Mouse (Mus musculus) bone marrow, adult 2 months (tissue): ENCODE data around the gene Ciita. TPM values are rescaled to one million over a fixed set of nuclear protein-coding genes. Genes with fewer than 3 reads are reported as not detected.

Experiments used
- H3K27ac ChIP-seq: fragments of 200-500 bp; 2 replicates; pipeline ENCODE4 v1.5.1; 2012; ENCODE audit warnings: low read depth, mild to moderate bottlenecking, control low read depth, inconsistent platforms, low read length; ENCODE audit not compliant: control insufficient read depth, poor library complexity, insufficient read depth
- H3K4me1 ChIP-seq: fragments of 200-500 bp; 2 replicates; pipeline ENCODE4 v1.6.1; 2011; ENCODE audit warnings: low read length; ENCODE audit not compliant: control insufficient read depth, insufficient read depth
- H3K4me3 ChIP-seq: fragments of 200-500 bp; replicated peaks from 2 replicates; pipeline ENCODE3; 2011; ENCODE audit warnings: mild to moderate bottlenecking, low read depth, low read length, control low read depth; ENCODE audit not compliant: control insufficient read depth
- CTCF ChIP-seq: fragments of 200-500 bp; IDR thresholded peaks from 2 replicates; pipeline ENCODE4 v1.5.1; 2011; ENCODE audit warnings: low read length, control low read depth; ENCODE audit not compliant: control insufficient read depth, insufficient read depth
- POLR2A ChIP-seq: fragments of 200-500 bp; IDR thresholded peaks from 2 replicates; pipeline ENCODE4 v1.6.1; 2011; ENCODE audit warnings: low read depth, mild to moderate bottlenecking, control low read depth, low read length, borderline replicate concordance; ENCODE audit not compliant: control insufficient read depth
- WGBS: fragments of 180-500 bp; shearing (Covaris S2); methylation state at CpG from one replicate; pipeline ENCODE4 v1.1.7; 2018; 5-methylcytosine and 5-hydroxymethylcytosine counted together
- polyA plus RNA-seq: library from polyadenylated mRNA; stranded (reverse); fragments of >200 nt; gene quantifications from 2 replicates; pipeline ENCODE4 v1.2.4, GENCODE M21; 2011; ENCODE audit warnings: low replicate concordance; ENCODE audit not compliant: missing spikeins, insufficient read depth, insufficient read length

Gene Ciita
- polyA plus RNA-seq, 1 experiment: 11.8 TPM

DNA sequence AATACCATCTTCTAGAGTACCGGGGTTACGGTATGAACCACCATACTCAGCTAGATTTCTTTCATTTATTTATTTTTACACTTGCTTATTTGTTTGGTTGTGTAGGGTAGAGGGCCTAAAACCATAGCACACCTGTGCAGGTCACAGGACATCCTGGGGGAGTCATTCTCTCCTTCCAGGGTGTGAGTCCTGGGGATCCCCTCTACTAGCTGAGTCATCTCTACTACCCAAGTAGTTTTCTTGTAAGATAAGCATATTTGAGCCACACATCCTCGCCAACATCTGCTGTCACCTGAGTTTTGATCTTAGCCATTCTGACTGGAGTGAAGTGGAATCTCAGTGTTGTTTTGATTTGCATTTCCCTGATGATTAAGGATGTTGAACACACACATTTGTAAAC is 12.7 kb downstream of the Ciita start:
- Histone ChIP-seq H3K4me3 (no peak overlapping the region), H3K4me1 (no peaks in the 10 kb centered on the region; the same call in none of the 2 replicates), H3K27ac (no peak overlapping the region)
- WGBS: 79% methylated on average over 3 of the region's 3 CpGs
- TF ChIP-seq POLR2A (no peak), CTCF (no peak)

DNA sequence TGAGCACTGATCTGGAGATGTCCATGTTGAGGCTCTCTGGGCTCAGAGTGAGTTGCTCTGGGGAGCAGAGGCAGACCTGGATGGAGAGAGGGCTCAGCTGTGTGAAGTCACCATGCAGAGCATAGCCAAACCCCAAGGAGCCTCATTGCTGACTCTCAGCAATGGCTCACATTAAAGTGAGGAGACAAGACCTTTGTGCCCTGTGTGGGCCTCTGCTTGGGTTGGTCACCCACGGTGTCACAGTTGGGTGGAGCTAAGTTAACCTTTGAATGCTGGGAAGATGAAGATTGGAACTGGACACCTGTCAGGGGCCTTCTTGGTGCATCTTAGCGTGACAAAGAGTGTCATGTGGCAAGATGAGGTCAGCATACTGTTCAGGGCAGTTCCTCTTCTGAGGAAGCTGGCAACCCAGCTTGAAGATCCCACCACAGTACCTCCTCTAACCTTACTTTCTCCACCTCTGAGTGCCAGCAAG is 16.0 kb downstream of the Ciita start:
- TF ChIP-seq POLR2A (no peak), CTCF (no peak)
- Histone ChIP-seq H3K4me1 (peaks cover 1% of the 10 kb centered on the region; the same call in 1 of the 2 replicates), H3K4me3 (no peak overlapping the region), H3K27ac (0 out of 2 replicates have a peak overlapping the region, but pooled peaks have one; percentile 4)
- 32% methylated on average over 2 of the region's 2 CpGs for WGBS

DNA sequence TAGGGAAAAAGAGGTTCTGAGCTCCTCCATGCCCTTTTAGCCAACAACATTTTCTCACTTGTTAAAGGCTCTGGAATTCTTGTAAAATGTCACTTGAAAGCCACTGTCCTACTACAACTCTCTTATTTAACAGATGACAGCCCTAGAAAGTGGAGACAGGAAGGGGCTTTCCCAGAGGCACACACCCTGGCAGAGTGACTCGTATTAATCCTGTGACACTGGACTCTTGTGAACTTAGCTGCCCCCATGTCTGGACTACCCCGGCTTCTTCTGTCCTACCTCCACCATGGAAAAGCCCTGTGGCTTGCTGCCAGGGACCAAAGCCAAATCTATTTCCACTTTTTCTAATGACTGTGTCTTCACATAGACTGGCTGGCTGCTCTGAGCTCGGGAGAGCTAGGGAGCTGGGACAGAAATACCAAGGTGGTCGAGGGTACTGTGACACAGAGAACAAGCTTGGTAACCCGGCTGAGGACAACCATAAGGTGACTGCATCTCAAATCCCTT is 18.3 kb downstream of the Ciita start:
- H3K27ac ChIP-seq: peak overlapping the region; percentile 2; the same call in 1 of the 2 replicates
- peaks cover 1% of the 10 kb centered on the region; the same call in 1 of the 2 replicates for H3K4me1 ChIP-seq
- H3K4me3 ChIP-seq: no peak overlapping the region
- WGBS: 58% methylated on average over 5 of the region's 5 CpGs
- TF ChIP-seq POLR2A: no peak
- no peak for TF ChIP-seq CTCF

DNA sequence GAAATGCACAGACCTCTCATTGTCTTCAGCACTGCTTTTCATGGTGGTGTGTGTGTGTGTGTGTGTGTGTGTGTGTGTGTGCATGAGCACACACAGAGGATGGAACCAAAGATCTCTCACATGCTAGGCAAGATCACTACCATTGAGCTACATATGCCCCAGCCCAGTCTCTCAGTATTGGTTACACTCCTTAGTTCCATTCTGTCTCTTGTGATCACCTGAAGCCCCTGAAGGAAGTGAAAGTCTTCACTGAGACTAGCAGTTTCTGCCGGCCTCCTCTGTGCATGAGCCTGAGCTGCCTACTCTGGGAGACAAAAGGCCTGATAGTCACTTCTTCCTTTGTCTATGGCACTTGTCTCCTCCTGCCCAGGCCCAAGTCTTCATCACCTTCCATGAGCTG is 19.3 kb downstream of the Ciita start:
- H3K4me1 ChIP-seq: peaks cover 1% of the 10 kb centered on the region; the same call in 1 of the 2 replicates
- TF ChIP-seq POLR2A (no peak), CTCF (no peak)
- no peak overlapping the region for H3K4me3 ChIP-seq
- 19% methylated on average over 1 of the region's 1 CpGs for WGBS
- no peak overlapping the region for H3K27ac ChIP-seq

DNA sequence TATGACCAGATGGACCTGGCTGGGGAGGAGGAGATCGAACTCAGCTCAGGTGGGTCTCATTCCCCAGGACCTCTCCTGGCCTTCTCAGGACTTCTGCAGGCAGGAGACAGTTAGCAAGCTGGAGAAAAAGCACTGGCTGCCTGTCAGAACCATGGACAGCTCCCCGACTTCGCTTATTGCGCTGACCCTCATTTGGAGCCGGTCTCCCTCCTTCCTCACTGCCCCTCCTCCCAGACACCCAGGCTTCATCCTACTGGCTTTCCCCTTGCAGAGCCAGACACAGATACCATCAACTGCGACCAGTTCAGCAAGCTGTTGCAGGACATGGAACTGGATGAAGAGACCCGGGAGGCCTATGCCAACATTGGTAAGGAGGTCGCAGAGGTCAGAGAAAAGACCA is 22.0 kb downstream of the Ciita start:
- Histone ChIP-seq H3K4me1 (peaks cover 1% of the 10 kb centered on the region; the same call in 1 of the 2 replicates), H3K27ac (no peak overlapping the region), H3K4me3 (no peak overlapping the region)
- TF ChIP-seq CTCF (no peak), POLR2A (no peak)
- WGBS: 17% methylated on average over 8 of the region's 8 CpGs

DNA sequence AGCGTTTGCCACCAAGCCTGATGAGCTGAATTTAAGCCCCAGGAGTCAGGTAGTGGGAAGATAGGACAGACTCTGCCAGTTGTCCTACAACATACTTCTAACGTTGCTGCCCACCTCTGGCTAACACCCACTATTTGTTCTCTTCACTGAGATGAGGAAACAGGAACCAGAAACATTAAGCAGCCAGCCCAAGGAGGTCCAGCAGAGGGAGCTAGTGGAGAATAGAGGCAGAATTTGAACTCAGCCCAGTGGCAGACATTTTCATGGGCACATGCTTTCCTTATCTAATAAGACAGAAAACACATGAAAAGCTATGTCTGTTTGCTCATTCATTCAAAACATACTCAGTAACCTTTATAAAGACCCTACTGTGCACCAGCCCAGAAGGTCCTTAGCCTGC is 23.2 kb downstream of the Ciita start:
- Histone ChIP-seq H3K4me1 (peaks cover 1% of the 10 kb centered on the region; the same call in 1 of the 2 replicates), H3K4me3 (no peak overlapping the region), H3K27ac (no peak overlapping the region)
- TF ChIP-seq POLR2A (no peak), CTCF (peak; percentile 14; the same call in 1 of the 2 replicates)
- WGBS: 56% methylated on average over 2 of the region's 2 CpGs

DNA sequence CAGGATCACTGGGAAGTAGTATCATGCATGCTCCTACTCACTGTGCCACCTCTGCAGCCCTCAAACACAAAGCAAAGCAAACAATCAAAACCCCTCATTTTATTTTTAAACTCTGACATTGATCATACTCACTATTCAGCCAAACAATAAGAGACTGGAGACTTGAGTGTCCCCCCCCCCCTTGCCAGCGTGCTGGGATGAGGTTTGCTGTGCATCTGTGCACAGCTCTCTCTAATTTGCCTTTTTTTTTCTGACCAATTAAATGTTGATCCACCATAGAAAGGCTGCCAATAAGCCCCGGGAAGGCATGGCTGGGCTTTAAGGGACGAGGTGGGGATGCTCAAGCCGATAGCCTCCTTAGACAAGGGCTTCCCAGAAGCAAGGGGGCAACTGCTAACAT is 27.6 kb downstream of the Ciita start:
- 69% methylated on average over 4 of the region's 4 CpGs for WGBS
- no peak overlapping the region for H3K27ac ChIP-seq

DNA sequence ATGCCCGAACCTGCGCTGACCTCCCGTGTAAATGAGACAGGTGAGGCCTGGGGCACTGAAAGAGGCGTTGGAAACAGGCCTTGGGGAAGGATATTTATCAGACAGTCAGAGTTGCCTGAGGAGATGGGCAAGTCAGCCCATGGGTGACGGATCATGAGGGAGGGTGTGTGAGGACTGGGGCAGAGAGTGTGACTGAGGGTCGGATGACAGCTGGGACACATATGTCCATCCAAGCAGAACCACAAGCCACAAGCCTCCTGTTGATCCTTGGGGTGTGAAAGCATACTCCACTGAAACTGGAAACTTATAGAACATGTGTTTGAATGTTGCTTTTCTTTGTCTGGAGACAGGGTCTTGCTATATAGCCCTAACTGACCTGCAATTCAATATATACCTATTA is 28.8 kb downstream of the Ciita start:
- TF ChIP-seq POLR2A: no peak
- no peak for TF ChIP-seq CTCF
- Histone ChIP-seq H3K4me3 (no peak overlapping the region), H3K27ac (peak overlapping the region; percentile 27), H3K4me1 (no peaks in the 10 kb centered on the region; the same call in 1 of the 2 replicates)
- 56% methylated on average over 6 of the region's 6 CpGs for WGBS

More for the DNA sequence above, 27.6 kb downstream of the Ciita start:
- TF ChIP-seq POLR2A (no peak), CTCF (no peak)
- Histone ChIP-seq H3K4me1 (no peaks in the 10 kb centered on the region; the same call in 1 of the 2 replicates), H3K4me3 (no peak overlapping the region)

DNA sequence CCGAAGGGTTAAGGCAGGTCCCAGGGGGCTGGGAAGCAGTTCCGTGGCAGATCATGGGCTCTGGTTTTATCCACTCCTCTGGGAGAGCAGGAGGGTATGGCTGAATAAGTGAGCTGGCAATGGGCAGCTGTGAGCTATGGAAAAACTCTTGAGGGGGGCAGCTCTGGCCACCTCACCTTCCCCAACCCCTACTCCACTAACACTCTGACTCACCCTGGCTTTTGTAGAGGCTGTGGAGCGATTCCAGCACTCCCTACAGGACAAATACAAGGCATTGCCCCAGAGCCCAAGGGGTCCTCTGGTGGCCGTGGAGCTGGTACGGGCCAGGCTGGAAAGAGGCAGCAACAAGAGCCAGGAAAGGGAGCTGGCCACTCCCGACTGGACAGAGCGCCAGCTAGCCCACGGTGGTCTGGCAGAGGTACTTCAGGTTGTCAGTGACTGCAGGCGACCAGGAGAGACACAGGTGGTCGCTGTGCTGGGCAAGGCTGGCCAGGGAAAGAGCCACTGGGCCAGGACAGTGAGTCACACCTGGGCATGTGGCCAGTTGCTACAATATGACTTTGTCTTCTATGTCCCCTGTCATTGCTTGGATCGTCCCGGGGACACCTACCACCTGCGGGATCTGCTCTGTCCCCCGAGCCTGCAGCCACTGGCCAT is 30.7 kb downstream of the Ciita start:
- H3K27ac ChIP-seq: 0 out of 2 replicates have a peak overlapping the region, but pooled peaks have one; percentile 25
- H3K4me1 ChIP-seq: peaks cover 2% of the 10 kb centered on the region; the same call in 1 of the 2 replicates
- H3K4me3 ChIP-seq: no peak overlapping the region
- TF ChIP-seq CTCF (no peak), POLR2A (no peak)
- 68% methylated on average over 14 of the region's 14 CpGs for WGBS
